Mouse (Mus musculus) liver, embryonic 16.5 days (tissue): Measurements from ENCODE around the gene Gm17545. TPM values are rescaled to one million over a fixed set of nuclear protein-coding genes. Genes with fewer than 3 reads are reported as not detected.
A peak's percentile ranks its signal among the peaks of the same experiment; 100 is the strongest.

Source experiments
- ATAC-seq: fragments of 200-750 bp; cut with Nextera tagmentation; 2 replicates; pipeline ENCODE4 v1.8.0; 2017; ENCODE audit warnings: low read depth, mild to moderate bottlenecking, moderate number of reproducible peaks, moderate library complexity
- H3K27ac ChIP-seq: fragments of 300-500 bp; sonication (generic); 2 replicates; pipeline ENCODE4 v1.5.1; 2014; ENCODE audit warnings: mild to moderate bottlenecking, low read length
- H3K27me3 ChIP-seq: fragments of 300-500 bp; sonication (generic); 2 replicates; pipeline ENCODE4 v1.6.1; 2014; ENCODE audit warnings: low read depth, low read length, mixed read lengths; ENCODE audit not compliant: control insufficient read depth, insufficient read depth
- H3K36me3 ChIP-seq: fragments of 300-500 bp; sonication (generic); 2 replicates; pipeline ENCODE4 v1.6.1; 2014; ENCODE audit warnings: mild to moderate bottlenecking; ENCODE audit not compliant: control insufficient read depth, insufficient read depth
- H3K4me1 ChIP-seq: fragments of 300-500 bp; sonication (generic); 2 replicates; pipeline ENCODE4 v1.6.1; 2014; ENCODE audit warnings: low read depth, low read length, mixed read lengths; ENCODE audit not compliant: control insufficient read depth
- H3K4me2 ChIP-seq: fragments of 300-500 bp; sonication (generic); 2 replicates; pipeline ENCODE4 v1.6.1; 2014; ENCODE audit warnings: low read depth, low read length, mixed read lengths
- H3K4me3 ChIP-seq: fragments of 300-500 bp; sonication (generic); 2 replicates; pipeline ENCODE4 v1.5.1; 2014; ENCODE audit warnings: low read depth, mild to moderate bottlenecking, low read length
- H3K9ac ChIP-seq: fragments of 300-500 bp; sonication (generic); 2 replicates; pipeline ENCODE4 v1.6.1; 2014; ENCODE audit warnings: low read depth, low read length
- H3K9me3 ChIP-seq: fragments of 300-500 bp; sonication (generic); replicated peaks from 2 replicates; pipeline ENCODE4 v1.6.1; 2016; ENCODE audit warnings: low read length; ENCODE audit not compliant: control insufficient read depth
- WGBS: fragments of 180-500 bp; shearing (Covaris S2); extraction: QIAGEN DNeasy Blood & Tissue Kit; methylation state at CpG from one replicate; pipeline ENCODE4 v1.1.7; 2014; ENCODE audit not compliant: insufficient replicate concordance; 5-methylcytosine and 5-hydroxymethylcytosine counted together
- polyA plus RNA-seq: library from polyadenylated mRNA; unstranded; fragments of >200 nt; fragmentation: Nextera tagmentation; extraction: Ambion mirVana; gene quantifications from 2 replicates; pipeline ENCODE4 v1.2.1, GENCODE M21; 2015

Gene Gm17545
- polyA plus RNA-seq, 1 experiment from 2014 or later = not detected

- WGBS = 56% methylated on average over 8 of the region's 8 CpGs
- no peaks in the 10 kb centered on the region for H3K9me3 ChIP-seq
- H3K4me3 ChIP-seq = no peak overlapping the region
- H3K27me3 ChIP-seq = no peaks in the 10 kb centered on the region
- H3K4me1 ChIP-seq = peaks cover 10% of the 10 kb centered on the region
- 0 out of 2 replicates have a peak, but pooled peaks cover 2% of the 10 kb centered on the region for H3K36me3 ChIP-seq
- no peak overlapping the region for H3K9ac ChIP-seq
- ATAC-seq = no peak
- no peak overlapping the region for H3K4me2 ChIP-seq
- no peak overlapping the region for H3K27ac ChIP-seq
These were observed 14.8 kb downstream of the Gm17545 start for GRCm38 (mm10) chr9:22468899-22469259.

GRCm38 (mm10) chr9:22469643-22470042 is 15.6 kb downstream of the Gm17545 start, which contains the start of gene Rp9:
TSS of gene Rp9 (minus strand) at chr9:22469743.
- 78% methylated on average over 3 of the region's 3 CpGs for WGBS
- peak within 1 kb of the TSS; percentile 61 for H3K9ac ChIP-seq
- H3K27me3 ChIP-seq = no peaks in the 10 kb centered on the region
- peaks cover 10% of the 10 kb centered on the region for H3K4me1 ChIP-seq
- no peaks in the 10 kb centered on the region for H3K9me3 ChIP-seq
- ATAC-seq = no peak
- peak within 1 kb of the TSS; percentile 97 for H3K4me2 ChIP-seq
- H3K4me3 ChIP-seq = peak within 1 kb of the TSS; percentile 89
- H3K27ac ChIP-seq = peak within 1 kb of the TSS; percentile 33; the same call in 1 of the 2 replicates
- H3K36me3 ChIP-seq = 0 out of 2 replicates have a peak, but pooled peaks cover 2% of the 10 kb centered on the region

- Histone ChIP-seq H3K9ac (peak within 1 kb of the TSS; percentile 67), H3K9me3 (no peaks in the 10 kb centered on the region), H3K27ac (peak within 1 kb of the TSS; percentile 78), H3K36me3 (no peaks in the 10 kb centered on the region), H3K4me1 (peaks cover 8% of the 10 kb centered on the region), H3K4me3 (peak within 1 kb of the TSS; percentile 73), H3K4me2 (peak within 1 kb of the TSS; percentile 97), H3K27me3 (no peaks in the 10 kb centered on the region)
- under 1% methylated on average over 25 of the region's 25 CpGs for WGBS
- peak; percentile 100 for ATAC-seq
These were observed 21.4 kb downstream of the Gm17545 start, which contains the start of gene Bbs9 for GRCm38 (mm10) chr9:22475424-22475868. TSS of gene Bbs9 (plus strand) at chr9:22475715.

GRCm38 (mm10) chr9:22476265-22476664 is 22.2 kb downstream of the Gm17545 start:
- Histone ChIP-seq H3K27me3 (no peaks in the 10 kb centered on the region), H3K4me1 (peaks cover 8% of the 10 kb centered on the region), H3K27ac (no peak overlapping the region), H3K36me3 (no peaks in the 10 kb centered on the region), H3K9me3 (no peaks in the 10 kb centered on the region), H3K9ac (peak overlapping the region; percentile 67), H3K4me3 (peak overlapping the region; percentile 73), H3K4me2 (peak overlapping the region; percentile 97)
- ATAC-seq = no peak
- WGBS = 7% methylated on average over 10 of the region's 10 CpGs

GRCm38 (mm10) chr9:22478946-22479345 is 24.9 kb downstream of the Gm17545 start:
- WGBS = 83% methylated on average over 8 of the region's 8 CpGs
- H3K4me1 ChIP-seq = peaks cover 8% of the 10 kb centered on the region
- H3K4me2 ChIP-seq = no peak overlapping the region
- no peak overlapping the region for H3K27ac ChIP-seq
- H3K36me3 ChIP-seq = no peaks in the 10 kb centered on the region
- no peak for ATAC-seq
- no peaks in the 10 kb centered on the region for H3K9me3 ChIP-seq
- H3K27me3 ChIP-seq = no peaks in the 10 kb centered on the region
- H3K9ac ChIP-seq = no peak overlapping the region
- no peak overlapping the region for H3K4me3 ChIP-seq

- Histone ChIP-seq H3K4me2 (no peak overlapping the region), H3K27ac (no peak overlapping the region), H3K36me3 (no peaks in the 10 kb centered on the region), H3K4me1 (no peaks in the 10 kb centered on the region), H3K4me3 (no peak overlapping the region), H3K27me3 (no peaks in the 10 kb centered on the region), H3K9ac (no peak overlapping the region), H3K9me3 (no peaks in the 10 kb centered on the region)
- no peak for ATAC-seq
- WGBS = 77% methylated on average over 8 of the region's 8 CpGs
These were observed 29.9 kb downstream of the Gm17545 start for GRCm38 (mm10) chr9:22483866-22484561.

GRCm38 (mm10) chr9:22484562-22485308 is 30.6 kb downstream of the Gm17545 start:
- Histone ChIP-seq H3K9me3 (no peaks in the 10 kb centered on the region), H3K9ac (no peak overlapping the region), H3K27ac (no peak overlapping the region), H3K36me3 (no peaks in the 10 kb centered on the region), H3K27me3 (no peaks in the 10 kb centered on the region), H3K4me3 (no peak overlapping the region), H3K4me2 (no peak overlapping the region), H3K4me1 (no peaks in the 10 kb centered on the region)
- WGBS = 54% methylated on average over 12 of the region's 12 CpGs
- no peak for ATAC-seq

GRCm38 (mm10) chr9:22486211-22486610 is 32.1 kb downstream of the Gm17545 start:
- Histone ChIP-seq H3K36me3 (no peaks in the 10 kb centered on the region), H3K27ac (no peak overlapping the region), H3K4me1 (no peaks in the 10 kb centered on the region), H3K4me3 (no peak overlapping the region), H3K27me3 (no peaks in the 10 kb centered on the region), H3K9ac (no peak overlapping the region), H3K4me2 (no peak overlapping the region), H3K9me3 (no peaks in the 10 kb centered on the region)
- ATAC-seq = no peak
- 68% methylated on average over 7 of the region's 7 CpGs for WGBS

GRCm38 (mm10) chr9:22488963-22489362 is 34.9 kb downstream of the Gm17545 start:
- H3K27ac ChIP-seq = no peak overlapping the region
- no peak overlapping the region for H3K9ac ChIP-seq
- 67% methylated on average over 9 of the region's 9 CpGs for WGBS
- no peaks in the 10 kb centered on the region for H3K27me3 ChIP-seq
- H3K4me2 ChIP-seq = no peak overlapping the region
- no peak overlapping the region for H3K4me3 ChIP-seq
- no peaks in the 10 kb centered on the region for H3K4me1 ChIP-seq
- H3K9me3 ChIP-seq = no peaks in the 10 kb centered on the region
- no peak for ATAC-seq
- no peaks in the 10 kb centered on the region for H3K36me3 ChIP-seq
